Mouse (Mus musculus) fat pad, adult 2 months (tissue): Measurements from ENCODE around the gene 9930022D16Rik.

Experiments
- DNase-seq: peaks from one replicate; pipeline ENCODE4 v3.0.0-alpha.2; 2011; ENCODE audit warnings: low read depth, low spot score; ENCODE audit errors: extremely low read depth

The 9930022D16Rik gene

DNA sequence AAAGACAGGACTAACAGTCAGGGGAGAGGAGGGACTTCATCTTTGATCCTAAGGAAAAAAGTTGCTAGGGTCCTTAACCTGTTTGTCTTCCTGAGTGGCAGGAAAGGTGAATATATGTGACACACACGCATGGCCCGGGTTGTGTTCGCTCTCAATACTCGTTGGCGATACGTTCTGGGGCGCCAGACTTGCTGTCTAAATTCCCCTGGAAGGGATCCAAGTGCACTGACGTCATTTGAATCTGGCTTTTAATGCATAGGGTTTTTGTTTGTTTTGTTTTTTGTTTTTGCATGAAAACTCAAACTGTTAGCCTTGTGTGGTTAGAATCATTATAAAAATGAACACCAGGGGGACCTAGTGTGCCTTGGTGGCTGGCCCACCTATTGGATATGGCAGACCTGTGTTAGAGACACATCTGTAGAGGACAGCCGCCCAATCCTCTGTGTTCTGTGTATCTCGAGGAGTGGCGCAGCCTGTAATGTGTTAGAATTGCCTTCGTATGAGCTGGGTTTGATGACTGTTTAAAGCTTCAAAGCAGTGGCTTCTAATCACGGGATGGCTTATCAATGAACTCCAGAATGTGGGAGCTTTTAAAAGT is 31.8 kb downstream of the 9930022D16Rik start:
- no peak for DNase-seq

- no peak for DNase-seq
These were observed 37.5 kb downstream of the 9930022D16Rik start for GRCm38 (mm10) chr11:109451169-109451568.

- DNase-seq, result no peak
These were observed 42.5 kb downstream of the 9930022D16Rik start for GRCm38 (mm10) chr11:109456261-109456660.

DNA sequence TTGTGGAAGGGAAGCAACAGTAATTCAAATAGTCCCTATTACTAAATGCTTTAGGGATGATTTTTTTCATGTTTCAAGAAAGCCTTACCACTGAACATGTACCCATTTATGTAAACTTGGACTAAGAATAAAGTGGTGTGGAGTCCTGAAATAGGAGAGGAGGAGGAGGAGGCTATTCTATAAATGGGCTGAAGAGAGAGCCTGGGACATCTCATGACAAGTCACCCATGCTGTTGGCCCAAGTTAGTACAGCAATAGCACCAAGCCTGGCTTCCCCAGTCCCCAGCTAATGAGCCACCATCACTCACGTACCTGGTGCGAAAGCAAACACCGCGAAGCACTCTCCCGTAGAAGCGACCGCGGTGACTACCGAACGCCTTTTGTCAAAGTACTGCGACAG is 44.4 kb downstream of the 9930022D16Rik start:
- no peak for DNase-seq

GRCm38 (mm10) chr11:109460586-109460985 is 46.9 kb downstream of the 9930022D16Rik start:
- DNase-seq, result no peak

DNA sequence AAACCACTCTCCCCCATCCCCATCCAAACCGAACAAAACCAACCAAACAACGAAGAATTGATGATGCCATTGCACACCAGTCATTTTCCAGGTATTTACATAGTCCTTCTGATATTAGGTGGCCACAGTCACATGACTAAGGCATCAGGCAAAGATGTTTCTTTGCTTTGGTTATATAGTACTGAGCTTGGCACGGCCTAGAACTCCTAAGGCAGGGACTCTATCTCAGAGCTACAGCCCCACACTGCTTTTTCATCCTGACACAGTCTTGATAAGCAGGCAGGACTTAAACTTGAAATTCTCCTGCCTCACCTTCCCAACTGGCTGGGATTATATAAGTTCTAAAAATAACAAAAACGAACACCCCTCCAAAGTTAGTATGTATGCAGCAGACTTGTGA is 51.4 kb downstream of the 9930022D16Rik start:
- no peak for DNase-seq

GRCm38 (mm10) chr11:109466987-109467386 is 53.3 kb downstream of the 9930022D16Rik start:
- no peak for DNase-seq

- DNase-seq, result no peak
These were observed 54.4 kb downstream of the 9930022D16Rik start for GRCm38 (mm10) chr11:109468133-109468532.
